Mouse (Mus musculus): ENCODE data around the gene Grm4.

- TF ChIP-seq CTCF (IDR thresholded peaks at IDR 0.05; ENCODE audit: insufficient read depth, low read depth, low read length) (no peak), POLR2A (IDR thresholded peaks at IDR 0.05; ENCODE audit: insufficient read depth, low read depth, low read length) (no peak)
Observed at GRCm38 (mm10) chr17:27408531-27408930, 112.7 kb downstream of the Grm4 start.

Data from olfactory bulb, adult 2 months (tissue).